Mouse (Mus musculus): ENCODE measurements around the gene Dazap2. TPM values are rescaled to one million over a fixed set of nuclear protein-coding genes. Genes with fewer than 3 reads are reported as not detected.
A peak's percentile ranks its signal among the peaks of the same experiment; 100 is the strongest.

Gene Dazap2
- polyA plus RNA-seq, 1 experiment: 154 TPM

DNA sequence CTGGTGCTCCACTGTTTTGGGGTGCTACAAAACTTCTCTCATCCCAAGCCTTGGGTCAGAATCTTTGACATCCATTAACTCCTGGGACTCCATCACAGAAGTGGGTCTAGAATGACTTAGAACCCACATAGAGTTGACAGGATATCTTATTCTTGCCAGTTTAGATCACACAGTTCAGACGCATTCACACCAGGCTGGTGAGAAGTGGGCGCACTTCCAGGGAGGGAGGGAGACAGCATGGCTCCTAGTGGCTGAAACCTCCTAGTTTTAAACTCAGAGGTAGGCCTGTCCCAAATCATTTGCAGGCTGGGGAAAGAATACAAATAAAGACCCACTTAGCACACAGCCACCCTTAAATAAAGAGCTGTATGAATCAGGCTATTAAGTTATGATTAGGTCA, 40.8 kb upstream of the Dazap2 start:
- no peak overlapping the region for H3ac ChIP-seq (ENCODE audit: control insufficient read depth, insufficient read length)
- no peak overlapping the region for H3K4me3 ChIP-seq
- no peak for TF ChIP-seq SRF (IDR thresholded peaks at IDR 0.05; ENCODE audit: control insufficient read depth, insufficient read length, low read depth)
- no peak for TF ChIP-seq MYOD1 (IDR thresholded peaks at IDR 0.05; ENCODE audit: control insufficient read depth in 1 of 3, insufficient read length in 2 of 3, low read depth in 2 of 3)
- TF ChIP-seq CEBPB (IDR thresholded peaks at IDR 0.05; ENCODE audit: insufficient read depth, poor library complexity, severe bottlenecking): no peak
- no peak for TF ChIP-seq TCF3 (IDR thresholded peaks at IDR 0.05; ENCODE audit: insufficient read length, low read depth)
- TF ChIP-seq TCF12 (IDR thresholded peaks at IDR 0.05; ENCODE audit: insufficient read depth, poor library complexity, severe bottlenecking): no peak
- TF ChIP-seq MYOG (IDR thresholded peaks at IDR 0.05; ENCODE audit: control insufficient read depth in 1 of 3, insufficient read depth in 1 of 3, insufficient read length in 2 of 3, low read depth in 2 of 3): no peak
- TF ChIP-seq REST (IDR thresholded peaks at IDR 0.05; ENCODE audit: insufficient read depth, insufficient read length): no peak
- no peak for TF ChIP-seq MAX (IDR thresholded peaks at IDR 0.05; ENCODE audit: low read depth)
- no peak for TF ChIP-seq E2F4 (IDR thresholded peaks at IDR 0.05; ENCODE audit: insufficient read depth)
- TF ChIP-seq POLR2A (IDR thresholded peaks at IDR 0.05; ENCODE audit: insufficient read length, low read depth): no peak
- no peak for TF ChIP-seq USF1 (IDR thresholded peaks at IDR 0.05; ENCODE audit: low read depth)
- no peak for TF ChIP-seq POLR2AphosphoS2 (IDR thresholded peaks at IDR 0.05; ENCODE audit: insufficient read length, low read depth)
- H3K36me3 ChIP-seq (ENCODE audit: control insufficient read depth, insufficient read depth): no peaks in the 10 kb centered on the region
- H3K4me2 ChIP-seq (ENCODE audit: low read depth): no peak overlapping the region
- no peaks in the 10 kb centered on the region for H3K27me3 ChIP-seq (ENCODE audit: control insufficient read depth, insufficient read depth, insufficient read length)
- no peaks in the 10 kb centered on the region for H3K79me2 ChIP-seq (ENCODE audit: control insufficient read depth, insufficient read depth)

DNA sequence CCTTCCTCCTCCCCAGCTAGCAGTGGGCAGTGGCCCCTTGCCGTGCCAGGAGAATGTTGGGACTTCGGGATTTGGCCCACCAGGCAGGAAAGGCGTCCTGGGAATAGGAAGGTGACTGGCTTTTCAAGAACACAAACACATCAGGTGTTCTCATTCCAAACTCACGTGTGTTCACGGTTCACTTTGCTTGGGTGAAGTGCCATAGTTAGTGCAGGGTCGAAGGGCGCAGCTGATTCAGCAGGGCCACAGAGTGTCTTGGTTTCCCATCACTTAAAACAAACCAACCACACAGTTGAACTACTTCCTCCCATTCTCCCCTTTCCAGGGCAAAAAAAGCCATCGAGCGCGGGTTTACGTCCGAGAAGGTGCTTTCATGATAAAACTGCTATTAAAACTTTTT, 39.8 kb upstream of the Dazap2 start:
- Histone ChIP-seq H3ac (ENCODE audit: control insufficient read depth, insufficient read length) (no peak overlapping the region), H3K27me3 (ENCODE audit: control insufficient read depth, insufficient read depth, insufficient read length) (no peaks in the 10 kb centered on the region), H3K4me3 (no peak overlapping the region), H3K36me3 (ENCODE audit: control insufficient read depth, insufficient read depth) (no peaks in the 10 kb centered on the region), H3K79me2 (ENCODE audit: control insufficient read depth, insufficient read depth) (no peaks in the 10 kb centered on the region), H3K4me2 (ENCODE audit: low read depth) (no peak overlapping the region)
- TF ChIP-seq TCF12 (IDR thresholded peaks at IDR 0.05; ENCODE audit: insufficient read depth, poor library complexity, severe bottlenecking) (no peak), USF1 (IDR thresholded peaks at IDR 0.05; ENCODE audit: low read depth) (no peak), POLR2A (IDR thresholded peaks at IDR 0.05; ENCODE audit: insufficient read length, low read depth) (no peak), SRF (IDR thresholded peaks at IDR 0.05; ENCODE audit: control insufficient read depth, insufficient read length, low read depth) (no peak), MYOD1 (IDR thresholded peaks at IDR 0.05; ENCODE audit: control insufficient read depth in 1 of 3, insufficient read length in 2 of 3, low read depth in 2 of 3) (no peak), TCF3 (IDR thresholded peaks at IDR 0.05; ENCODE audit: insufficient read length, low read depth) (no peak), MAX (IDR thresholded peaks at IDR 0.05; ENCODE audit: low read depth) (no peak)

DNA sequence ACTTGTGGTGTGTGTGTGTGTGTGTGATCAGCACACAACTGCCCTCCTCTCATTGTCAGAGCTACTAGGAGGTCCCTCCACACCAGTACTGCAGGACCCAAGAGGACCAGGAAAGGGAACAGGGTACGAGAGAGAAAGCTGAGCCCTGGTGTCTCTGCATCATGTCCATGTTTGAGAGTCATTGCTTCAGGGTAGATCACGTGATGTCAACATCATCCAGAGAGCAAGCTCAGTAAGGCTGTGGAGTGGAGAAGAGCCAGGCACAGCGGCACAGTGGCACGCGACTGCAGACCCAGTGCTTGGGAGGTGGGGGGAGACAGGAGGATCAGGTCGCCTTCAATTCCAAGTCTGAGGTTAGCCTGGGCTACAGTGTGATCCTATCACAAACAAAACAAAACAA, 38.8 kb upstream of the Dazap2 start:
- H3K4me2 ChIP-seq (ENCODE audit: low read depth): no peak overlapping the region
- no peaks in the 10 kb centered on the region for H3K27me3 ChIP-seq (ENCODE audit: control insufficient read depth, insufficient read depth, insufficient read length)
- H3K36me3 ChIP-seq (ENCODE audit: control insufficient read depth, insufficient read depth): no peaks in the 10 kb centered on the region
- no peak for TF ChIP-seq SRF (IDR thresholded peaks at IDR 0.05; ENCODE audit: control insufficient read depth, insufficient read length, low read depth)
- no peak for TF ChIP-seq MYOG (IDR thresholded peaks at IDR 0.05; ENCODE audit: control insufficient read depth in 1 of 3, insufficient read depth in 1 of 3, insufficient read length in 2 of 3, low read depth in 2 of 3)
- peak; percentile 66 for TF ChIP-seq USF1 (IDR thresholded peaks at IDR 0.05; ENCODE audit: low read depth)
- TF ChIP-seq REST (IDR thresholded peaks at IDR 0.05; ENCODE audit: insufficient read depth, insufficient read length): no peak
- TF ChIP-seq POLR2AphosphoS2 (IDR thresholded peaks at IDR 0.05; ENCODE audit: insufficient read length, low read depth): no peak
- no peaks in the 10 kb centered on the region for H3K79me2 ChIP-seq (ENCODE audit: control insufficient read depth, insufficient read depth)
- H3K4me3 ChIP-seq: no peak overlapping the region
- H3ac ChIP-seq (ENCODE audit: control insufficient read depth, insufficient read length): no peak overlapping the region

DNA sequence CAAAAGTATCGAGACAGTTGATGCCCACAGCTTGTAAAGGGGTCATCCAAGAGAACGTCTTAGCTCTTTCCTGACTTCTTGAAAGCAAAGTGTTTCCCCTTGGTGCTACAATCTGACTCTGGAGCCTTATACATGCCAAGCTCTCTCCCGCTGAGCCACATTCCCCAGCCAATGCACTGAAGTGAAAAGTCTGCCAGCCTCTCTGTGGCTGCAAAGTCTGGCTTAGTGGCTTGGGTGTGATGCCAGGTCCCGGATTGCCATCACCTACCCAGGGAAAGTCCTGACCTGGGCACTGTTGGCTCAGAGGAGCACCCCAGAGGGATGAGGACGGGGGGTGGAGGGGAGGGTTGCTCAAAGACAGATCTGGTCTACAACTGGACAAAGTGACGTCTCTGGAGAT, 38.3 kb upstream of the Dazap2 start:
- Histone ChIP-seq H3K36me3 (ENCODE audit: control insufficient read depth, insufficient read depth) (no peaks in the 10 kb centered on the region), H3ac (ENCODE audit: control insufficient read depth, insufficient read length) (no peak overlapping the region), H3K4me3 (no peak overlapping the region), H3K27me3 (ENCODE audit: control insufficient read depth, insufficient read depth, insufficient read length) (no peaks in the 10 kb centered on the region), H3K4me2 (ENCODE audit: low read depth) (no peak overlapping the region), H3K79me2 (ENCODE audit: control insufficient read depth, insufficient read depth) (no peaks in the 10 kb centered on the region)
- no peak for TF ChIP-seq MYOG (IDR thresholded peaks at IDR 0.05; ENCODE audit: control insufficient read depth in 1 of 3, insufficient read depth in 1 of 3, insufficient read length in 2 of 3, low read depth in 2 of 3)
- no peak for TF ChIP-seq MYOD1 (IDR thresholded peaks at IDR 0.05; ENCODE audit: control insufficient read depth in 1 of 3, insufficient read length in 2 of 3, low read depth in 2 of 3)
- no peak for TF ChIP-seq CEBPB (IDR thresholded peaks at IDR 0.05; ENCODE audit: insufficient read depth, poor library complexity, severe bottlenecking)
- no peak for TF ChIP-seq TCF12 (IDR thresholded peaks at IDR 0.05; ENCODE audit: insufficient read depth, poor library complexity, severe bottlenecking)
- TF ChIP-seq USF1 (IDR thresholded peaks at IDR 0.05; ENCODE audit: low read depth): no peak
- no peak for TF ChIP-seq REST (IDR thresholded peaks at IDR 0.05; ENCODE audit: insufficient read depth, insufficient read length)

DNA sequence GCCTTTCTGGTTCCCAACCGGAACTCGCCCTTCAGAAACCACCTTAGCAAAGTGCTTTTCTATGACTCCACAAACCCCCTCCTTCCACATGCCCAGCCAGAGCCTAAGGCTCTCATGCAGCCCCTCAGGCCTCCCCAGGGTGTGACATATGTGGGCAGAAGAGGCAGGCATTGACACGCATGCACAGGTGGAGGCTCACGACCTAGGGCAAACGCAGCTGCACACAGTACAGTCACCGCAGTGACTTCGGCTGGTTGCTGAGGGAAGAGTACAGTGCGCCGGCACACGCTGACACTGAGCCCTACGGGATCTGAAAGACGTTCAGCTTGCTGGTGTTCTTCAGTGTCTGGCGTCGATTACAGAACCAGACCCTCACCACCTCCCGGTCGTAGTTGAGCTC, 37.2 kb upstream of the Dazap2 start:
- Histone ChIP-seq H3K36me3 (ENCODE audit: control insufficient read depth, insufficient read depth) (no peaks in the 10 kb centered on the region), H3K79me2 (ENCODE audit: control insufficient read depth, insufficient read depth) (no peaks in the 10 kb centered on the region), H3K4me3 (no peak overlapping the region), H3K4me2 (ENCODE audit: low read depth) (no peak overlapping the region), H3ac (ENCODE audit: control insufficient read depth, insufficient read length) (no peak overlapping the region), H3K27me3 (ENCODE audit: control insufficient read depth, insufficient read depth, insufficient read length) (no peaks in the 10 kb centered on the region)
- TF ChIP-seq MAX (IDR thresholded peaks at IDR 0.05; ENCODE audit: low read depth): no peak
- TF ChIP-seq MYOD1 (IDR thresholded peaks at IDR 0.05; ENCODE audit: control insufficient read depth in 1 of 3, insufficient read length in 2 of 3, low read depth in 2 of 3): peak in 2 of 3 experiments; percentile 75 to 89
- TF ChIP-seq POLR2AphosphoS2 (IDR thresholded peaks at IDR 0.05; ENCODE audit: insufficient read length, low read depth): no peak
- no peak for TF ChIP-seq USF1 (IDR thresholded peaks at IDR 0.05; ENCODE audit: low read depth)
- no peak for TF ChIP-seq SRF (IDR thresholded peaks at IDR 0.05; ENCODE audit: control insufficient read depth, insufficient read length, low read depth)
- TF ChIP-seq MYOG (IDR thresholded peaks at IDR 0.05; ENCODE audit: control insufficient read depth in 1 of 3, insufficient read depth in 1 of 3, insufficient read length in 2 of 3, low read depth in 2 of 3): peak in 2 of 3 experiments; percentile 17 to 62
- no peak for TF ChIP-seq CEBPB (IDR thresholded peaks at IDR 0.05; ENCODE audit: insufficient read depth, poor library complexity, severe bottlenecking)
- TF ChIP-seq POLR2A (IDR thresholded peaks at IDR 0.05; ENCODE audit: insufficient read length, low read depth): no peak
- TF ChIP-seq REST (IDR thresholded peaks at IDR 0.05; ENCODE audit: insufficient read depth, insufficient read length): no peak
- TF ChIP-seq TCF12 (IDR thresholded peaks at IDR 0.05; ENCODE audit: insufficient read depth, poor library complexity, severe bottlenecking): no peak
- TF ChIP-seq TCF3 (IDR thresholded peaks at IDR 0.05; ENCODE audit: insufficient read length, low read depth): no peak

All from myocyte (in vitro differentiated cells).